Mouse (Mus musculus): Measurements from ENCODE around the gene Auts2. TPM values are rescaled to one million over a fixed set of nuclear protein-coding genes. Genes with fewer than 3 reads are reported as not detected.

Auts2 gene
- total and polyA plus RNA-seq, 3 experiments = not detected

DNA sequence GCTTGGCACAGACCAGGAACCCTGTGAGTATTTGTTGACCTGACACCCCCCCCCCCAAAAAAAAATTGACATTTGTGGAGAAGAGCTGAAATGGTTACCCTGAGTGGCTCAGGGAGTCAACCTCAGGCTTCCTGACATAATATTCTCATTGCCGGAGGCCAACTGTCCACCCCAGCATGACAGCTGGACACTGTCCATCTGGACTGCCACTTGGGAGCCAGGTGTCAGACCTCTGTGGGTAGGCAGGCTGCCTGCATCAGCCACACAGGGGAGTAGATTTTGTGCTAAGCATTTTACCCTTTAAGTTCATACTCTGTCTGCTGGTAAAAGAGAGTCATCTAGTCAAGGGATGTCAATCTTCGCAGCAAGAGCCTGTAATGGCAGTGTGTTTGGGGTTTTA, 880.5 kb downstream of the Auts2 start:
- Histone ChIP-seq H3K27ac (ENCODE audit: insufficient read depth, low read depth) (no peak overlapping the region), H3K4me2 (ENCODE audit: insufficient read depth, low read depth, poor library complexity, severe bottlenecking) (no peak overlapping the region), H3K79me2 (replicated peaks; ENCODE audit: control insufficient read depth, extremely low read depth, insufficient read depth, poor library complexity, severe bottlenecking) (no peaks in the 10 kb centered on the region), H3K9ac (ENCODE audit: insufficient read depth, low read depth) (no peak overlapping the region), H3K4me1 (ENCODE audit: control insufficient read depth in 1 of 2, insufficient read depth in 2 of 2) (no peaks in the 10 kb centered on the region), H3K27me3 (replicated peaks) (no peaks in the 10 kb centered on the region), H3K4me3 (replicated peaks in 1 of 3; ENCODE audit: low read depth in 2 of 3, low read length in 2 of 3, poor library complexity in 1 of 3) (no peak overlapping the region), H3K9me3 (replicated peaks; ENCODE audit: low read length) (peaks cover 73% of the 10 kb centered on the region), H3K36me3 (replicated peaks in 1 of 2; ENCODE audit: control insufficient read depth in 1 of 2, insufficient read depth in 1 of 2, low read length in 1 of 2) (no peaks in the 10 kb centered on the region)
- no peak for DNase-seq (ENCODE audit: extremely low read depth)
- in situ Hi-C loops (cut with MboI; ENCODE audit: low pct_ligation_motif_present, low pct_unique_long_range_greater_than_20kb, low sequenced_read_pairs) = no loop called here
- TF ChIP-seq EP300 (IDR thresholded peaks at IDR 0.05; ENCODE audit: low read length) (no peak), MAFK (IDR thresholded peaks at IDR 0.05; ENCODE audit: insufficient replicate concordance, low read length) (no peak), RCOR1 (conservative IDR thresholded peaks at IDR 0.05; ENCODE audit: low read depth, low read length) (no peak), IRF4 (IDR thresholded peaks at IDR 0.05; ENCODE audit: low read depth, low read length) (no peak), RAD21 (IDR thresholded peaks at IDR 0.05; ENCODE audit: low read depth, low read length) (no peak), POLR2A (IDR thresholded peaks at IDR 0.05; ENCODE audit: low read depth, low read length) (no peak), ZKSCAN1 (IDR thresholded peaks at IDR 0.05; ENCODE audit: borderline replicate concordance, low read depth, low read length) (no peak), E2F4 (IDR thresholded peaks at IDR 0.05; ENCODE audit: insufficient replicate concordance, low read depth, low read length) (no peak), MEF2A (IDR thresholded peaks at IDR 0.05; ENCODE audit: borderline replicate concordance, low read depth, low read length) (no peak), KAT2A (IDR thresholded peaks at IDR 0.05; ENCODE audit: insufficient replicate concordance, low read length) (no peak), NRF1 (IDR thresholded peaks at IDR 0.05; ENCODE audit: low read depth, low read length) (no peak), GABPA (IDR thresholded peaks at IDR 0.05; ENCODE audit: insufficient replicate concordance, low read depth, low read length) (no peak), SIN3A (IDR thresholded peaks at IDR 0.05; ENCODE audit: low read length) (no peak), USF1 (IDR thresholded peaks at IDR 0.05; ENCODE audit: low read depth, low read length) (no peak), CHD1 (IDR thresholded peaks at IDR 0.05; ENCODE audit: low read depth, low read length) (no peak), ETS1 (conservative IDR thresholded peaks at IDR 0.05; ENCODE audit: low read depth, low read length) (no peak), SMC3 (IDR thresholded peaks at IDR 0.05; ENCODE audit: low read depth, low read length) (no peak)
- dilution Hi-C loops (cut with MboI; ENCODE audit: extremely low pct_ligation_motif_present, extremely low pct_unique_long_range_greater_than_20kb, low sequenced_read_pairs) = no loop called here

DNA sequence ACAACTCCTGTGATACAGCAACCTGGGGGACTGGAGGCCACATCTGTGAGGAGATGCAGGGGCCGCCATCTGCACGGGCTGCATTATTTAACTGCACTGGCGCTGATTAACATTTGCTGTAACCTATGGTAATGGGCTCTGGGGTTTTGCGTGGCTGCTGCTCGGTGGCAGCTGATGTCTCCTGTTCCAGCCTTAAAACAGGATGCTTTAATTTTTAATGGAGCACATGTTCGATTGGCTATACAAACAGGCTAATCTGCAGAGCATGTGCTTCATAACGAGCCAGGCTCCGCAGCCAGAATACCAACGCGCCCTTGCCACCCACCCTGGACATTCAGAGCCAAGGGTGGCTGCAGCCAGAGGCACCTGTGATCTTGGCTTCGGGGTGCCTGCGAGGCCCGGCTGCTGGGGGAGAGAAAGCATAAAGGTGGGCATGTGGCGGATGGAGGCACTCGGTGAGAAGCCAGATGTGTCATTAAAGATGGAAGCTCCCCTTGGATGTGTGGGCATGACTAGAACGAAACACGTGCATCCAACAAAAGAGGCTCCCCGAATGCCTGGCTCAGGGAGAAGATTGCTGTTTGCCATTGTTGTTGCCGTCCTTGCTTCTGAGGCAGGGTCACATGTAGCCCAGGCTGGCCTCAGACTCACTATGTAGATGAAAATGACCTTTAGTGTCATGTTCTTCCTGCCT, 884.2 kb downstream of the Auts2 start:
- H3K27ac ChIP-seq (ENCODE audit: insufficient read depth, low read depth) = no peak overlapping the region
- no peak overlapping the region for H3K4me2 ChIP-seq (ENCODE audit: insufficient read depth, low read depth, poor library complexity, severe bottlenecking)
- in situ Hi-C loops (cut with MboI; ENCODE audit: low pct_ligation_motif_present, low pct_unique_long_range_greater_than_20kb, low sequenced_read_pairs) = no loop called here
- H3K9ac ChIP-seq (ENCODE audit: insufficient read depth, low read depth) = no peak overlapping the region
- H3K79me2 ChIP-seq (replicated peaks; ENCODE audit: control insufficient read depth, extremely low read depth, insufficient read depth, poor library complexity, severe bottlenecking) = no peaks in the 10 kb centered on the region
- TF ChIP-seq NELFE (IDR thresholded peaks at IDR 0.05; ENCODE audit: low read depth, low read length) (no peak), TBP (conservative IDR thresholded peaks at IDR 0.05; ENCODE audit: low read depth, low read length) (no peak), EP300 (IDR thresholded peaks at IDR 0.05; ENCODE audit: low read length) (no peak), ZKSCAN1 (IDR thresholded peaks at IDR 0.05; ENCODE audit: borderline replicate concordance, low read depth, low read length) (no peak), MAX (IDR thresholded peaks at IDR 0.05; ENCODE audit: low read length) (no peak), CTCF (conservative IDR thresholded peaks at IDR 0.05 in 1 of 2, IDR thresholded peaks at IDR 0.05 in 1 of 2; ENCODE audit: low read depth in 2 of 2, low read length in 2 of 2) (no peak), CHD1 (IDR thresholded peaks at IDR 0.05; ENCODE audit: low read depth, low read length) (no peak), IRF4 (IDR thresholded peaks at IDR 0.05; ENCODE audit: low read depth, low read length) (no peak)
- dilution Hi-C loops (cut with MboI; ENCODE audit: extremely low pct_ligation_motif_present, extremely low pct_unique_long_range_greater_than_20kb, low sequenced_read_pairs) = no loop called here
- H3K27me3 ChIP-seq (replicated peaks) = no peaks in the 10 kb centered on the region
- no peak for DNase-seq (ENCODE audit: extremely low read depth)
- H3K36me3 ChIP-seq (replicated peaks in 1 of 2; ENCODE audit: control insufficient read depth in 1 of 2, insufficient read depth in 1 of 2, low read length in 1 of 2) = no peaks in the 10 kb centered on the region
- H3K9me3 ChIP-seq (replicated peaks; ENCODE audit: low read length) = peaks cover 76% of the 10 kb centered on the region
- H3K4me3 ChIP-seq (replicated peaks in 1 of 3; ENCODE audit: low read depth in 2 of 3, low read length in 2 of 3, poor library complexity in 1 of 3) = no peak overlapping the region
- H3K4me1 ChIP-seq (ENCODE audit: control insufficient read depth in 1 of 2, insufficient read depth in 2 of 2) = no peaks in the 10 kb centered on the region

Measured in CH12.LX (cell line).